Mouse (Mus musculus) heart, embryonic 10.5 days (tissue): ENCODE measurements around the gene Nfic. TPM values are rescaled to one million over a fixed set of nuclear protein-coding genes. Genes with fewer than 3 reads are reported as not detected.
"Not testable (repeated sequence)": the region's sequence is repeated elsewhere in the genome, so short reads cannot be mapped to it uniquely, and the experiment has no call there.

Source experiments
- DNase-seq: peaks from one replicate; pipeline ENCODE4 v3.0.0-alpha.2; 2017; ENCODE audit warnings: low spot score
- H3K27ac ChIP-seq: fragments of 300-500 bp; sonication (generic); 2 replicates; pipeline ENCODE4 v1.5.1; 2016; ENCODE audit warnings: mild to moderate bottlenecking
- H3K27me3 ChIP-seq: fragments of 300-500 bp; sonication (generic); 2 replicates; pipeline ENCODE4 v1.6.1; 2016; ENCODE audit warnings: mild to moderate bottlenecking; ENCODE audit not compliant: poor library complexity, insufficient read depth, severe bottlenecking
- H3K36me3 ChIP-seq: fragments of 300-500 bp; sonication (generic); 2 replicates; pipeline ENCODE4 v1.6.1; 2016; ENCODE audit warnings: mild to moderate bottlenecking, moderate library complexity
- H3K4me1 ChIP-seq: fragments of 300-500 bp; sonication (generic); 2 replicates; pipeline ENCODE4 v1.6.1; 2016; ENCODE audit warnings: mild to moderate bottlenecking
- H3K4me3 ChIP-seq: fragments of 300-500 bp; sonication (generic); 2 replicates; pipeline ENCODE4 v1.5.1; 2016; ENCODE audit warnings: mild to moderate bottlenecking, moderate library complexity
- H3K9me3 ChIP-seq: fragments of 300-500 bp; sonication (generic); 2 replicates; pipeline ENCODE4 v1.6.1; 2016; ENCODE audit warnings: mild to moderate bottlenecking, moderate library complexity
- WGBS: fragments of 180-500 bp; shearing (Covaris S2); methylation state at CpG from one replicate; pipeline ENCODE4 v1.1.7; 2016; 5-methylcytosine and 5-hydroxymethylcytosine counted together
- polyA plus RNA-seq: library from polyadenylated mRNA; unstranded; fragments of >200 nt; fragmentation: Nextera tagmentation; extraction: Ambion mirVana; gene quantifications from 2 replicates; pipeline ENCODE4 v1.2.1, GENCODE M21; 2016

Nfic gene
- polyA plus RNA-seq, 1 experiment from 2014 or later: 23.0 TPM

- Histone ChIP-seq H3K4me3 (no peak overlapping the region), H3K36me3 (no peaks in the 10 kb centered on the region), H3K27me3 (peaks cover 53% of the 10 kb centered on the region), H3K4me1 (peaks cover 12% of the 10 kb centered on the region), H3K27ac (no peak overlapping the region), H3K9me3 (no peaks in the 10 kb centered on the region)
- DNase-seq: peak; percentile 72
- 49% methylated on average over 9 of the region's 9 CpGs for WGBS
These were observed 4.6 kb downstream of the Nfic start for GRCm38 (mm10) chr10:81450641-81451364.

DNA sequence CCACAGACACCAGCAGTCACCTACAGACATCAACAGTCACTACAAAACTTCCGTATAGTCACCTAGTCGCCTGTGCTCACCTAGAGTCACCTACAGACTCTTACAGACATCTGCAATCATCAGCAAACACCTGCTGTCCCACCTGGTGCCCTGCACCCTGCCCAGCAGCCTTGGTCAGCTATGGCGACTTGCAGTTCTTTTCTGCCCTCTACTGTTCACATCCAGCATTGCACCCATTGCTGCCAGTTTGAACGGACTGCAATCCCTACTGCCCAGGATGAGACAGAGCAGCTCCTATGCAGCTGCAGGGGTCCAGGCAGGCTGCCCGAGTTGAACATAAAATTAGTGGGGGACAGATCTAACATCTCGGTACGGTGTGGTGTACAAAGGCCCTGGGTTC lies 5.3 kb downstream of the Nfic start:
- H3K36me3 ChIP-seq: no peaks in the 10 kb centered on the region
- H3K9me3 ChIP-seq: no peaks in the 10 kb centered on the region
- H3K27ac ChIP-seq: no peak overlapping the region
- peak; percentile 91 for DNase-seq
- no peak overlapping the region for H3K4me3 ChIP-seq
- whole genome bisulfite sequencing: 1% methylated on average over 7 of the region's 7 CpGs
- H3K27me3 ChIP-seq: peaks cover 46% of the 10 kb centered on the region
- H3K4me1 ChIP-seq: peaks cover 12% of the 10 kb centered on the region

GRCm38 (mm10) chr10:81445516-81445915 lies 9.9 kb downstream of the Nfic start:
- not testable (repeated sequence) for H3K27me3 ChIP-seq, H3K9me3 ChIP-seq, H3K4me3 ChIP-seq, H3K4me1 ChIP-seq, DNase-seq, H3K36me3 ChIP-seq, H3K27ac ChIP-seq
- WGBS: 31% methylated on average over 2 of the region's 2 CpGs

DNA sequence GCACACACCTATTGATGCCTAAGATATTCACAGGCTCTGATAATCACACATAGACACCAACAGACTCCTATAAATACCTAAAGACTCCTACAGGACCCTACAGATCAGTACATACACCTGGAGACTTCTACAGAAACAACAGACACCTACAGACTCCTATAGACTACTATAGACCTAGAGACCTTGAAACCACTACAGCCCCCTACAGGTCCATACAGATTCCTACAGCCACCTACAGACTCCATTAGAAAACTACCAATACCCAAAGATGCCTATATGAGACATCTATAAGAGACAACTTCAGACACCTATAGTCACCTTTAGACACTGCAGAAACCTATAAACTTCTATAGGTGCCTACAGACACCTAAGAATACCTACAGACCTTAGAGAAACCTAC lies 14.4 kb downstream of the Nfic start:
- Histone ChIP-seq H3K36me3 (no peaks in the 10 kb centered on the region), H3K4me1 (no peaks in the 10 kb centered on the region), H3K9me3 (no peaks in the 10 kb centered on the region), H3K4me3 (no peak overlapping the region), H3K27me3 (0 out of 2 replicates have a peak, but pooled peaks cover 10% of the 10 kb centered on the region), H3K27ac (no peak overlapping the region)
- no peak for DNase-seq

DNA sequence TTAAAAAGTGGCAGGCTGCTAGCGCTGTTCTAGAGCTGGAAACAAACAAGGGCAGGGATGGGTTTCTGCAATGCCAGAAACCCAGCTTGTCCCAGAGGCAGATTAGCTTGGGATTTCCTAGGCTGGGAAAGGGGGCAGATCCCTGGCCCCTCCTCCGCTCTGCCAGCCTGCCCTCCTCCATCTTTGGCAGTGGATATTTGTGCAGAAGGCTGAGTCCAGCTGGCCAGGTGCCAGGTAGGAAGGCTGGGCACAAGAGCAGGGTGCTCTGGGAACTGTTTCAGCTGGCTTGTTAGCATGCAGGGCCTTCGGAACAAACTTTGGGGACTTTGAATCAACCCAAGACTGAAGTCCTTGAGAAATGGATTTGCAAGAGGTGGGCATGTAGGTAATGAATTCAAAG lies 20.0 kb downstream of the Nfic start:
- H3K4me3 ChIP-seq: no peak overlapping the region
- no peaks in the 10 kb centered on the region for H3K9me3 ChIP-seq
- no peaks in the 10 kb centered on the region for H3K36me3 ChIP-seq
- WGBS: 69% methylated on average over 3 of the region's 3 CpGs
- H3K4me1 ChIP-seq: peaks cover 34% of the 10 kb centered on the region
- DNase-seq: no peak
- H3K27me3 ChIP-seq: peaks cover 43% of the 10 kb centered on the region
- no peak overlapping the region for H3K27ac ChIP-seq

- no peaks in the 10 kb centered on the region for H3K9me3 ChIP-seq
- H3K4me3 ChIP-seq: no peak overlapping the region
- H3K4me1 ChIP-seq: peaks cover 37% of the 10 kb centered on the region
- H3K27ac ChIP-seq: no peak overlapping the region
- no peaks in the 10 kb centered on the region for H3K36me3 ChIP-seq
- peaks cover 43% of the 10 kb centered on the region for H3K27me3 ChIP-seq
- peak; percentile 73 for DNase-seq
- WGBS: 53% methylated on average over 15 of the region's 15 CpGs
These were observed 20.8 kb downstream of the Nfic start for GRCm38 (mm10) chr10:81434361-81435263.

GRCm38 (mm10) chr10:81433541-81434289 lies 21.7 kb downstream of the Nfic start:
- WGBS: 74% methylated on average over 26 of the region's 26 CpGs
- H3K4me3 ChIP-seq: no peak overlapping the region; the same call in 1 of the 2 replicates
- H3K27ac ChIP-seq: peak overlapping the region; percentile 64

DNA sequence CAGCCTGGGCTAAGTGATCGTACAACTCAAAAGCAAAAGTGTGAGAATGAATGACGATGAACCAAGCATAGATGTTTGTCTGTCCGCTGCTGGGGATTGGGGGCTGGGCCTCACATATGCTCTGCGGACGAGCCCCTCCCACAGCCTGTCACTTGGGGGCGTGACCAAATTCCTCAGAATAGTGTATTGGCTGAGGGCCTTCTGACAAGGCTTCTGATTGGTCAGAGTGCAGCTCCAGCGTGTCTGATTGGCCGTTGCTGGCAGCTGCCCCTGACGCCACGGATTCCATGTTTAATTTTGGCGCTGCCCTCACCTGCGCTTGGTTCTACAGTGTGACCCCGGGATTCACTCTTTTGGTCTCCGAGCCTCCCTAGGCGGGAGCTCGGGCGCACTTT lies 22.6 kb downstream of the Nfic start:
- Histone ChIP-seq H3K4me3 (peak overlapping the region; percentile 48), H3K27ac (peak overlapping the region; percentile 64), H3K4me1 (peaks cover 42% of the 10 kb centered on the region), H3K9me3 (no peaks in the 10 kb centered on the region), H3K36me3 (no peaks in the 10 kb centered on the region), H3K27me3 (peaks cover 57% of the 10 kb centered on the region)
- DNase-seq: peak; percentile 95
- WGBS: 5% methylated on average over 17 of the region's 17 CpGs

More at GRCm38 (mm10) chr10:81433541-81434289, 21.7 kb downstream of the Nfic start:
- H3K36me3 ChIP-seq: no peaks in the 10 kb centered on the region
- peaks cover 42% of the 10 kb centered on the region for H3K4me1 ChIP-seq
- peak; percentile 72 for DNase-seq
- H3K27me3 ChIP-seq: peaks cover 49% of the 10 kb centered on the region
- H3K9me3 ChIP-seq: no peaks in the 10 kb centered on the region

- H3K27ac ChIP-seq: peak overlapping the region; percentile 64; the same call in 1 of the 2 replicates
- peak overlapping the region; percentile 48 for H3K4me3 ChIP-seq
- H3K27me3 ChIP-seq: peaks cover 63% of the 10 kb centered on the region
- H3K9me3 ChIP-seq: no peaks in the 10 kb centered on the region
- DNase-seq: peak; percentile 71
- H3K4me1 ChIP-seq: peaks cover 44% of the 10 kb centered on the region
- WGBS: 61% methylated on average over 21 of the region's 21 CpGs
- H3K36me3 ChIP-seq: no peaks in the 10 kb centered on the region
These were observed 23.1 kb downstream of the Nfic start for GRCm38 (mm10) chr10:81432169-81432867.

- DNase-seq: peak; percentile 76
- Histone ChIP-seq H3K4me3 (peak overlapping the region; percentile 86), H3K27ac (peak overlapping the region; percentile 96), H3K4me1 (peaks cover 51% of the 10 kb centered on the region), H3K27me3 (peaks cover 65% of the 10 kb centered on the region), H3K36me3 (no peaks in the 10 kb centered on the region), H3K9me3 (no peaks in the 10 kb centered on the region)
- WGBS: 16% methylated on average over 15 of the region's 15 CpGs
These were observed 23.8 kb downstream of the Nfic start for GRCm38 (mm10) chr10:81431526-81432168.

GRCm38 (mm10) chr10:81430831-81431525 lies 24.5 kb downstream of the Nfic start:
- Histone ChIP-seq H3K4me1 (peaks cover 58% of the 10 kb centered on the region), H3K27ac (peak overlapping the region; percentile 96), H3K9me3 (no peaks in the 10 kb centered on the region), H3K36me3 (no peaks in the 10 kb centered on the region), H3K27me3 (peaks cover 66% of the 10 kb centered on the region), H3K4me3 (peak overlapping the region; percentile 86)
- peak; percentile 78 for DNase-seq
- WGBS: 1% methylated on average over 64 of the region's 70 CpGs
